Mouse (Mus musculus) CH12F3 (cell line): ENCODE data around the gene Ssrp1.

Experiments
- in situ Hi-C: fragments of 300-500 bp; cut with MboI; formaldehyde crosslinking; loops from 2 replicates; pipeline ENCODE4 v1.14.3; 2020; ENCODE audit warnings: low sequenced_read_pairs

Gene Ssrp1

DNA sequence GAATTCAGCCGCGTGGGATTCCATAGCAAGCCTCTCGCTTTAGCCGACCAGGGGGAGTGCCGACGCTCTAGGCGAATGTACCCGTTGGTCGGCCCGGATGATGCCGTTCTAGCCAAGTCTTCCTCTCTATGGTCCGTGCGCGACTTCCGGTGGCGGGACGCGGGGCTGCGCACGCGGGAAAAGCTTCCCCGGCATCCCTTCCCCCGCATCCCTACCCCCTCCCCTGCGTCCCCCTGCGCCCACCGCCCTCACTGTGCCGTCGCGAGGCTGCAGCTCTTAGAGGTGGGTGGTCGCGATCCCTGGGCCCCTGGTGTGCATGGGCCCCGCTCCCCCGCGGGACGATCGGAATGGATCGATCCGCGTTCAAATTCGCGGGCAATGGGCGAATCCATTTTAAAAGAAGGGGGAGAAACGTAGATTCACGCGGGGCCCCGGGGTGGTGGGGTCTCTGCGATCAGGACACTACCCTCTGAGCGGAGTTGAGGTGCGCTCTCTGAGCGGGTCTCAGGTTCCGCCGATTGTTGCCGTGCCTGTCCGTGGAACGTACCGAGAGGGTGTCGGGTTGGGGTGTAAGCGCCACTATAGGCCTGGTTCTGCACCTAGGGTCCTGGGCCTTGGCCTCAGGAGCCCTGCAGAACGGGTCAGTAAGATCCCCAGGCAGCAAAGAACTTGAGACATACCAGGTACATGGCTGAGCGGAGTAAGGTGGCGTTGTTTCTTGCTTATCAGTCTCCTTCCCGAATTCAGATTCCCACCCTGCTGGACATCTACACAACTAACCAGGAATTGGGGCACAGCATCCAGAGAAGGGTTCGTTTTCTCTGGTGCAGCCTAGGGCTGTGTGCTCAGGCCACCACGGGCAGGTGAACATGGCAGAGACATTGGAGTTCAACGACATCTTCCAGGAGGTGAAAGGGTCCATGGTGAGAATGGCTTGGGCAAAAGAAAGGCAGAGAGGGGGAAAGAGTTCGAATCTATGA is at the start of gene Ssrp1, which contains the start of gene P2rx3:
Ssrp1 (plus strand) TSS at position 188 of the 980 bp plus-strand sequence.
P2rx3 (minus strand) TSS at position 416 of the 980 bp plus-strand sequence.
- in situ Hi-C loops, result loop anchor here (25.0 kb wide), 1 partner anchor 325 kb away; the partner anchor contains the start of gene Zdhhc5

DNA sequence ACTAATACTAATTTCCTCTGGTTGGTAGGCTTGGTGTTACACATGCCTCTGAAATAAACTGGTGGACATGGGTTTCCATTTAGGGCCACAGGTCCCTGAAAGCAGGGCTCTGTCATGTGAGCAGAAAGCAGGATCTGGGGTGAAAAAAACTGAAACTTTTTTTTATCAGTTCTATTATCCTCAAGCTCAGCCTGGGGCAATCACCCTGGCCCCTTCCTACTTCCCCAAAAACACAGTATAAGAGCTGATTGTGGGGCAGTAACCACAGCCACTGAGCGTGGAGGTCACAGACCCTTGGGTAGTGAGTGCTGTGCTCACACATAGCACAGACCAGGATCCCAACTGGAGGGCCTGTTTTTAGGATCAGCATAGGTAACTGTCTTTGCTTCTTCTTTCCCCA is 49.1 kb upstream of the Ssrp1 start, which contains the start of gene Prg3:
Prg3 (plus strand) TSS at position 286 of the 400 bp plus-strand sequence.
- in situ Hi-C loops, result no loop called here

DNA sequence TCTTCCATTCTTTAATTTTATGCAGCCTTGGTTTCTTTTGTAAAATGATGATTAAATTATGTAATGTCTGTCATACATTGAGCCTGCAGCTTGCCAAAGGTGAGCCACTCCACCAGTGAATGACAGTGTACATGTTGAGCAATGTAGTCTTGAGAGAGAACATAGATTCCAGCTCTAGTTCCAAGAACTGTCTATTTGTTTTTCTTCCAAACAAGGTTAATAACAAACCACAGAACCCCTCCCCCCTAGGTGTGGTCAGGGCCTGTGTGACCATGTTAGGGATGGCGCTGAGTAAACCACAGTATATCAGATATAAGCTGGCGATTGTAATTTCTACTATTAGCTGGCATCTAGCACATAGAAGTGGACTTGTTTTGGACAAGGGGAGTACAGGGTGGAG is 40.7 kb upstream of the Ssrp1 start:
- in situ Hi-C loops, result no loop called here

DNA sequence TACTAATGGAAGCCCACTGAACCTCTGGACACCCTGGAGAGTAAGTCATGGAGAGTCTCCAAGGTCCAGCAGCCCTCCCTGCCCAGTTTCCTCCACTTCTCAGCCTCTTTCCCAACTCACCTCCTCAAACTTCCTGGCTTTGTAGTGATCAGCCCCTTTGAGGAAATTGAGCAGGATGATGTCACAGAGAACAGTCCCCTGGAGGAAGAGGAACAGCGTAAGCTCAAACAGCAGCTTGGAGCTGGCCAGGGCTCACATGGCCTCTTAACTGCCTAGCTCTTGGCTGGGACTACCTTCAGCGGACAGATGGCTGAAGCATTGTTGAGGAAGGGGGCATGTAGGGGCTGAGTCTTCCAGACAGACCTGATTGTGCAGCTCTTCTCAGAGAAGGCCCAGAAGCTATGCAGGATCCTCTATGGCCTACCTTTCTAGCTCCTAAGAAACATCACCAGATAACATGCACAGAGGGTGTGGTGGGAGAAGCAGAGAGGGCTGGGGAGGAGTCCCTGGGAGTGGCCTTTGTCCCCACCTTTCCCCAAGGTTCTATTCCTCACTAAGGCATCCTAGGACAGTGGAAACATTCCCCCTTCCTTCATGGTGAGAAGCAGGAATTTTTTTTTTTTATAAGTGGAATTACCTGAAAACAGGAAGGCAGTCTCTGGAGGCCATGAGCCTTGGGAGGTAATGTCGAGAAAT is 37.4 kb upstream of the Ssrp1 start:
- in situ Hi-C loops, result loop anchor here (5.0 kb wide), 1 partner anchor 42 kb away; no protein-coding TSS in a partner anchor

DNA sequence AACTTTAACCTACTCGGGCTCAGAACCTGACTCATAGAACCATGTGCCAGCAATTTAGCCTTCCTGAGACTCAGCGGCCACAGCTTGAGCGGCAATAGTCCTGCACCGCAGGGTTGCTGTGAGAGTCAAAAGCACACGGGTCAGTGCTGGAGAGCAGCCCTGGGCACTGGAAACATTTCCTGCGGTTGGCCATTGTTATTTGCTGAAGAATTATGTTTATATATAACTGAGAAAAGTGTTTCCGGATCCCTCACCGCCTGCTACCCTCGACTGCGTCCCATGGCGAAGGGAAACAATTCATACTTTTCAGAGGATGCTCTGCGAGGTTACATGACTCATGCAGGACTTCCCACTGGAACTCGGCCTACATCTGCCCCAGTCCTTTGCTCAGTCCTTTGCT is 35.5 kb upstream of the Ssrp1 start:
- in situ Hi-C loops, result loop anchor here (5.0 kb wide), 1 partner anchor 44 kb away; no protein-coding TSS in a partner anchor

DNA sequence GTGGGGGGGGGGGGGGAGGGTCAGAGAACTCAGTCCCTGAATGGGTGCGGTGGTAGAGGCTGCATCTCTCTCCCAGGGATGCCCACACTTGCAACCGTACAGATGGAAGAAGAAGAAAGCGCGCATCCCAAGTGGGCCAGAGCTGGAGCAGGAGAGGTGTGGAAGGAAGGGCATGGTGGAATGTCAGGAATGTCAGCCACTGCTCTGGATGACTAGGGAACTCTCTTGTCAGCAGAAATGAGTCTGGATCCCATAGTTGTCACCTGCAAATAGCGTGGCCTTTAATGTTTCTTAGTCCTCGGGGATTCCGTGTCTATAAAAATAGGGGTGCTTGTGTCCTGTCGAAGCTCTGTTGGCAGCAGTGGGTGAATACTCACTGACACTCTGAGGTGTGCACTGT is 34.5 kb upstream of the Ssrp1 start:
- in situ Hi-C loops, result loop anchor here (5.0 kb wide), 1 partner anchor 45 kb away; no protein-coding TSS in a partner anchor

DNA sequence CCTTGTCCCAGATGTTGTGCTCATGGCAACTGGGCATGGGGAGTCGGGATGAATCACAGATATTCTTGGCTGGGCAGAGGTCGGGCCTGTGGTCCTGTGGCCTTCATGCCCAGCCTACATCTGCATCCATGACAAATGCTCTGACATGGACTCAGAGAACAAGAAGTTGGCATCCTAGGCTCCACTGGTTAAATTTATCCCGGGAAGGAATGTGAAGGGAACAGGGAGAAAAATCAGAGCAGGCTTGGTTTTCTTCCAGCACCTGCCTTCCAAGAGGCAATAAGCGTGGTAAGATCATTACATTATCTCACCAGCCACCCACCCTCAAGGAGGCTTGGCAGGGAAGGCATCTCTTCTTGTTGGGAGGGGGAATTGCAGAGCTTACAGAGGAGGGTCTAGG is 32.7 kb upstream of the Ssrp1 start:
- in situ Hi-C loops, result loop anchor here (5.0 kb wide), 1 partner anchor 47 kb away; no protein-coding TSS in a partner anchor

DNA sequence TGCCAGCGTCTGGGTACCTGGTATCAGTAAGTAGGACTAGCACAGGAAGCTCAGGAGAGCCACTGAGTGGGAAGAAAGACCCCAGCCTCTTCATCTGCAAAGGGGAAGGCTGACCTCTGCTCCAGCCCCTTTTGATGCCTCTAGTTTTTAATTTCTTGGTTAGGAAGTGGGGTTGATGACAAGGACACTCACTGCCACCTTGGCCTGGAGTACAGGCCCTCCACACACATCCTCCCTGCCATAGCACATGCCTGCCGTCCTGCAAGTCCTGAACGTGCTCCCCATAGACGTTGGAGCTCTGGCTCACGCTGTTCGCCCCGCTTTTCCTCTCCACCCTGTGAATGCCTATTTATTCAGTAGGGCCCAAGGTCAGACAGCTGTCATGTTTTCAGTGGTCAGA is 30.4 kb upstream of the Ssrp1 start:
- in situ Hi-C loops, result no loop called here

DNA sequence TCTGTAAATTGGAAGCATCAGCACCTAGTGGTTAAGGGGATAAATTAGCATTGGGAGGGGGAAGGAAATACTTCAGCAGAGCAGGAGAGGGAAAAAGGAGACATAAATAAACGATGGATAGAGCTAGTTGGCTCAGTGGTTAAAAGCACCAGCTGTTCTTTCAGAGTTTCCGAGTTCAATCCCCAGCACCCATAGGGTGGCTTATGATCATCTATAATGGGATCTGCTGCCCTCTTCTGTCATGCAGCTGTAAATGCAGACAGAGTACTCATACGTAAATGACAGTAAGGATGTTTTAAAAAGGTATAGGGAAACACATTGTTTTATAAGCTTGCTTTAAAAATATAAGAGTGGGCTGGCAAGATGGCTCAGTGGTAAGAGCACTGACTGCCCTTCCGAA is 29.3 kb upstream of the Ssrp1 start:
- in situ Hi-C loops, result no loop called here

DNA sequence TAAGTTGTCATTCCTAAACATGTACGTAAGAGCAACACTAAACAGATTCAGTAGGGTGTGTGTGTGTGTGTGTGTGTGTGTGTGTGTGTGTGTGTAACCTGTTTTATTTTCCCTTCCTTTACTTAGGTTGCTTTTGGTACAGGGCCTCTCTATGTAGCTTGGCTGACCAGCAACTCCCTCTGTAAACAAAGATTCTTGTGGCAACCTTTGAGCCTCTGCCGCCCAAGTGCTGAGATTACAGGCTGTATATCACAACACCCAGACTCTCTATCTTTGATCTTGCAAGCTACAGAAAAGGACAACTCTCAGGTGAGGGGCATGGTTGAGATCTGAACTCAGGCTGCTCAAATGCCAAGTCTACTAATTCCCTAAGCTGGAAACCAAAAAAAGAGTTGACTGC is 27.8 kb upstream of the Ssrp1 start:
- in situ Hi-C loops, result no loop called here

DNA sequence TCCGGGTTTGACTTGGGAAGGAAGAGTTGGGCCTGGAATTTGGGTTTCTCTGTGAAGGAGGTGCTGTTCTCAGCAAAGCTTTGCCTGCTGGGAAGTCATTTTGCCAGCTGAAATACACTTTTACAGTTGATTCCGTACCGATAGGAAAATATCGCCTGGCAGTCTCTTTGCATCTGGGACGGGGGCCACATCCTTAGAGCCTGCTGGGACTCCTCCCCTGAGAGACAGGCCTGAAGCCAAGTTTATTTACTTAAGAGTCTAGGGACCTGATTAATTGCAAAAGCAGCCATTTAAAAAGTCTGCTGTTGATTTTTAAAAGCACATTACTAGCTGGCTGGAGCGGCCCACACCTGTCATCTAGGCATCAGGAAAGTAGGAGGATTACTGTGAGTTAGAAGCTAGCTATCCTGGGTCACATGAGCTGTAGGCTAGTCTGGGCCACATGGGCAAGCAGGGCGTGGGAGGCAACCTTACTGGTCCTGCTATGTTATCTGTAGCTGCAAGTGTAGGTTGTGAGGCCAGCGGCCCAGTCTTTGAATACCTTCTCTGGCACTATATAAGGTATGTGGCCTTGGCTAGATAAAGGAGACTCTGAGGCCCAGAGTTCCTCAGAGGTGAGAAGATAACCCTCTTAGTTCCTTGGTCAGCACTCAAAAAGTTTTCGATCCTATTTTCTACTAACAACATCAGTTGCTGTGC is 25.0 kb upstream of the Ssrp1 start:
- in situ Hi-C loops, result no loop called here

DNA sequence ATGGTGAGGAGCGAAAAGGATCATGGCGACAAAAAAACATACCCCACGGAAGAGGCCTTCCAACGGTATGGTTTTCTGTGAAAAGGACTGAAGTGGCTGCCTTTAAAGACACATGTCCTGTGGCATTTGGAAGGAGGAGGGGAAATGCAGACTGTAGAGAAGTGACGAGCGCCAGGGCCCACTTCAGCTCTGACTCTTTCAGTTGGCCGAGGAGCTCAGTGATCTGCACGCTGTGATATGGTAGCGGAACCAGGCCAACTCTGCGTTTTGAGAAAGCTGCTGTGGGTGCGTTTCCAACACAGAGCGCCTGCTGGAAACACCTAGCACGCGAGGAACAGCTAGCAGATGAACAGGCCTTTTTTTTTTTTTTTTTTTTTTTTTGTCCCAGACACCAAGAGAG is 24.4 kb upstream of the Ssrp1 start:
- in situ Hi-C loops, result no loop called here

DNA sequence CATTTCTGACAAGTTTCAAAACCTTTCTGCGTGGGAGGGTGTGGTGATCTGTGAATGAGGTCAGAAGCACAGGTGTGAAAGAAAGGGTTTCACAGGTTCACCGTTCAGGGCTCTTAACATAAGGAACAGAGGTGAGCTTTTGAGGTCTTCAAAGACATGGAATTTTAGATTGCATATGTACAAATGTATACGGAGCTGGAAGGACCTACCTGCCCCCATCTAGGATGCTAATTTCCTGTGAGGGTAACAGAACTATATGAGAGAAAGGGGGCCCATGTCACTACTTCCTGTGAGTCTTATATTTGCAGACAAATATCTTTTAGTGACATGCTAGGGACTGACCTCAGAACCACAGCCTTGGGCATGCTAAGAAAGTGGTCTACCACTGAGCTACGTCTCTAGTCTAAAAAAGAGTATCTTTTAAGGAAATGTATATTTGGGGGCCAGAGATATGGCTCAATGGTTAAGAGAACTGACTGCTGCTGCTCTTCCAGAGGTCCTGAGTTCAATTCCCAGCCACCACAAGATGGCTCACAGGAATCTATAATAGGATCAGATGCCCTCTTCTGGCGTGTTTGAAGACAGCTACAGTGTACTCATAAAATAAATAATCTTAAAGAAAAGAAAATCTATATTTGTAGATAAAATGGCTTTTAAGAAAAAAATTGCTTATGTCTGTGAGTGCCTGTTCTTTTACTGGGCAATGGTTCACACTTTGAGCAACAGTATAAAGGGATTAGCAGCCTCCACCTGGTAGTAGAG is 23.0 kb upstream of the Ssrp1 start:
- in situ Hi-C loops, result no loop called here

DNA sequence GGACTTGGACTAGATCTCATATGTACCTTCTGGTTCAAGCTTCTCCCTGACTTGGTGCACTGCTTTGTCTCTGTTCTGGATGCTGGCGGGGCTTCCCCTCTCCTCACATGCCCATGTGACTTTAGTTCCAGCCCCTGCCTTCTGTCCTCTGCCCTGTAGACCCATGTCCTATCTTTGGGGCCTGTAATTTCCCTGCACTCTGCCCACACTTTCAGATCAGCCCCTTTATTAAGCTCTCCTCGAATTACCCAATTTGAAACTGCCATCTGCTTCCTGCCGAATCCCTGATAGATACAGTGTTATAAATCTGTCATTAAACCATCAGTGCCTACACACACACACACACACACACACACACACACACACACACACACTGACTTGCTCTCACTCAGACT is 22.4 kb upstream of the Ssrp1 start:
- in situ Hi-C loops, result no loop called here

DNA sequence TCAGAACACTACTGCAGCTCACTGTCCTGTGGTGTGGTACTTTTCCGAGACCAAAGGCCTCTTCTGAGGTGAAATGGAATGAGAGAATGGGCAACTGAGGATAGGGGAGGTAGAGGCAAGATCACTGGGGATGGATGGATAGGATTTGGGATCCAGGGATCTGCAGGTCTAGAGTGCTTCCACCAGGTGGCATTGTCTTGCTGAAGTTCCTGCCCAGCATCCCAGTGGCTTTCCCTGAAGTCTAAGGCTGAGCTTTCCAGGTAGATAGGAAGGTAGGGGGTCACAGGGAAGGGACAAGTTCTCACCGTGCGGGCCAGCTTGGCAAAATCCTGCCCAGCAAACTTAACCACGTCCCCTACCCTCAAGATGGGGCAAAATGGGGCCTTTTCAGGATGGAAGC is 15.0 kb upstream of the Ssrp1 start:
- in situ Hi-C loops, result no loop called here

DNA sequence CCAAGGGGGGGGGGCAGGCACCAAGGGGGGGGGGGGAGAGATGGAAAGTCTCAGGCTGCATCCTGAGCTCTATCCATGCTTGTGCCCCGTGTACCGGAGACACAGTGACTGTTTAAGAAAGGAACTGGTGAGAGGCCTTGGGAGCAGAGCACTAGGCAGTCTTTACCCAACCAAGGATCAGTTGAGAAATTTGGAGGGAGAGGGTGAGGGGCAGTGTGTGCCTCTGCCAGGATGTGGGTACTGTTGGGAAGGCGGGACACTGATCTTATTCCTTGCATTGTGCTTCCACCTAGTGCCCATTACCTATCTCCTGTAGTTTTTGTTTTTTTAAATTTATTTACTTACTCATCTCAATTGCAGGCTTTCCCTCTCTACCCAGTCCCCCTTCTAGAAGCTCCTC is 10.9 kb upstream of the Ssrp1 start:
- in situ Hi-C loops, result loop anchor here (25.0 kb wide), 1 partner anchor 314 kb away; the partner anchor contains the start of gene Zdhhc5

DNA sequence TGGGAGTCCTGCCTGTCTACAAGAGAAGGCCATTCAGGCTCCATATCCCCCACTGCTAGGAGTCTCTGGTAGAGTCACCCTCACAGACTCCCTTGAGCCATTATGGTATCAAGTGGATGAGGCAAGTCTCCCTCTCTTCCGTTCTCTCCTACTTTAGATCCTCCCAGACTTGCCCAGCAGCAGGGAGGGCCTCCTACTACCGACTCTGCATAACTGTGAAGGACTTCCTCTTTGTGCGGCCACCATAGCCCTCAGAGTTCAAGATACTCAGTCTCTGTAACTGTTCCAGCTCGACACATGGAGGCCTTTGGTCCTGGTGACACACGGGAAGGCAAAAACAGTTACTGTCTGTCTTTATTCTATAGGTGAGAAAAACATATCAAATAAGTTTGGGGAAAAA is 9.8 kb upstream of the Ssrp1 start:
- in situ Hi-C loops, result loop anchor here (25.0 kb wide), 1 partner anchor 315 kb away; the partner anchor contains the start of gene Zdhhc5

DNA sequence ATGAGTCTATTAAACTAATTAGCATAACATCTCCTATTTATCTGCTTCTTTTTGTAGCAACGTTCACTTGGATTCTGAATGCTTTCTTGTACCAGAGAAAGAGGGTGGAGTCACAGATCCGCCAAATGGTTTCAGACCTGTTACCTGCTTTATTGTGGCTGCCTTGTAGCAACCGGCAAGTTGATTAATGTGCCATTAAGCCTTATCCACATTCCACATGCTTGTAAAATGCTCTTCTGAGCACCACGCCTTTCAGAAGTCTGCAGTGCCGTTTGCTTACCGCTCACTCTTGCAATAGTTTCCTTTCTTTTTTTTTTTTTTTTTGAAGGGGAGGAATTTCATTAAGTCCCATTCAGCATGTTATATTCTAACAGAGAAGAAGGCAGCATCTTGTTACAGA is 7.1 kb upstream of the Ssrp1 start:
- in situ Hi-C loops, result loop anchor here (25.0 kb wide), 1 partner anchor 318 kb away; the partner anchor contains the start of gene Zdhhc5

DNA sequence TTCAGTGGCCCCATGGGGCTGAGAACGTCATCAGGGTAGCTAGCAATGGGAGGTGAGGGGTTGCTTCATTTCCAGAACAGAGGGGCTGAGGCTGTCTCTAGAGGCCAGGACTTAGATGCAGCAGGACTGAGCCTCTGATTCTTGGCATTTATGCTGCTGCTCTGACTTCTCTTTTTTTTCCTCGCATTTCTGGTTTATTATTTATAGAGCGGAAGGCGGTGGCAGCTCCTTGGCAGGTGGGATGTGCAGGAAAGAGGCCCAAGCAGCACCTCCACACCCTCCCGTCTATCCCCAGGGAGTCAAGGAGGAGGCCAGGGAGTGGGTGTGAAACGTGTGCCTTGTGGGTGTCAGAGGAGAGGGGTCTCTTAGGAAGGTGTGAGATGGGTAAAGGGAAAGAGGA is 6.0 kb upstream of the Ssrp1 start:
- in situ Hi-C loops, result loop anchor here (25.0 kb wide), 1 partner anchor 319 kb away; the partner anchor contains the start of gene Zdhhc5

DNA sequence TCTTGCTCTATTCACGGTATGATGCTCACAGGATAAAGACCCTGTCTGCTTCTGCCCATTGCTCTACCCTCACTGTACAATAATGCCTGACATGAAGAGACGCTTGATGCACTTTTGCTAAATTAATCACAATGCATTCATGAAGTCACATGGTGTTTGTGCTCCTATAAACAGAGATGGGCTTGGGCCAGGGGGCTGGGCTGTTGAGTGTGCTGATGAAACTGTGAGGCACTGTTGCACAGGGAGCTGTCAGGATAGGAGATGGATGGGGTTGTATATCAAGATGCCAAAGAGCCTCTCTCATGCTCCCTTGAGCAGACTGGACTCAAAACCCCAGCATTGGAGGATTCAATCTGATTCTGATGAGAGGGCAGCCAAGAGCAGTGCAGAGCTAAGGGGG is 3.9 kb upstream of the Ssrp1 start:
- in situ Hi-C loops, result loop anchor here (25.0 kb wide), 1 partner anchor 321 kb away; the partner anchor contains the start of gene Zdhhc5
